Mouse (Mus musculus) right cerebral cortex, postnatal 10 days (tissue): ENCODE measurements around the gene Rnd3.

Experiments used
- DNase-seq, 2 experiments: peaks; one replicate each; pipeline ENCODE4 v3.0.0; 2021; ENCODE audit warnings: low spot score in 2 of 2

Rnd3 gene

GRCm38 (mm10) chr2:51128090-51128489, 20.8 kb downstream of the Rnd3 start:
- no peak for DNase-seq

GRCm38 (mm10) chr2:51110271-51110670, 38.6 kb downstream of the Rnd3 start:
- DNase-seq, result no peak

GRCm38 (mm10) chr2:51108631-51109030, 40.3 kb downstream of the Rnd3 start:
- no peak for DNase-seq

GRCm38 (mm10) chr2:51101187-51101586, 47.7 kb downstream of the Rnd3 start:
- no peak for DNase-seq

GRCm38 (mm10) chr2:51099987-51100386, 48.9 kb downstream of the Rnd3 start:
- DNase-seq, result peak; percentile 24 to 30

- DNase-seq, result no peak
Measured at GRCm38 (mm10) chr2:51099240-51099639, 49.7 kb downstream of the Rnd3 start.

GRCm38 (mm10) chr2:51090688-51091087, 58.2 kb downstream of the Rnd3 start:
- DNase-seq, result no peak

- DNase-seq, result no peak
Measured at GRCm38 (mm10) chr2:51090049-51090448, 58.9 kb downstream of the Rnd3 start.

- DNase-seq, result no peak
Measured at GRCm38 (mm10) chr2:51088843-51089573, 59.9 kb downstream of the Rnd3 start.

- DNase-seq, result no peak
Measured at GRCm38 (mm10) chr2:51088123-51088453, 60.8 kb downstream of the Rnd3 start.

- DNase-seq, result no peak
Measured at GRCm38 (mm10) chr2:51087307-51088122, 61.4 kb downstream of the Rnd3 start.

GRCm38 (mm10) chr2:51085155-51085554, 63.8 kb downstream of the Rnd3 start:
- no peak for DNase-seq

- peak; percentile 65 to 70 for DNase-seq
Measured at GRCm38 (mm10) chr2:51082714-51083351, 66.1 kb downstream of the Rnd3 start.
